Mouse (Mus musculus) liver, adult 2 months (tissue): Measurements from ENCODE around the gene Smchd1.

Experiments used
- CTCF ChIP-seq: fragments of 200-500 bp; IDR thresholded peaks from 2 replicates; pipeline ENCODE4 v1.5.1; 2011; ENCODE audit warnings: low read depth, low read length, control low read depth
- POLR2A ChIP-seq: fragments of 200-500 bp; IDR thresholded peaks from 2 replicates; pipeline ENCODE4 v1.6.1; 2011; ENCODE audit warnings: low read length, control low read depth; ENCODE audit not compliant: insufficient read depth; ENCODE audit errors: extremely low read depth

- TF ChIP-seq POLR2A (no peak), CTCF (no peak)
These were observed 8.4 kb upstream of the Smchd1 start for GRCm38 (mm10) chr17:71483418-71484060.
